Mouse (Mus musculus) stomach, postnatal 0 days (tissue): ENCODE measurements around the gene Lrpap1.

Experiments
- CTCF ChIP-seq: IDR thresholded peaks from 2 replicates; pipeline ENCODE4 v1.5.1; 2016; ENCODE audit warnings: antibody characterized with exemption, low read depth, mild to moderate bottlenecking, moderate library complexity
- EP300 ChIP-seq: optimal IDR thresholded peaks from 2 replicates; pipeline ENCODE3; 2016; ENCODE audit warnings: antibody characterized with exemption

GRCm38 (mm10) chr5:35055076-35055475 lies 50.5 kb downstream of the Lrpap1 start:
- no peak for TF ChIP-seq CTCF
- no peak for TF ChIP-seq EP300
